Mouse (Mus musculus) G1E (cell line): ENCODE results near the gene Tm2d1.

ENCODE experiments used
- CTCF ChIP-seq: IDR thresholded peaks from 2 replicates; pipeline ENCODE4 v1.5.1; 2012; ENCODE audit warnings: low read depth, low read length, inconsistent platforms, mixed read lengths
- GATA1 ChIP-seq: IDR thresholded peaks from 2 replicates; pipeline ENCODE4 v1.6.1; 2012; ENCODE audit warnings: borderline replicate concordance, low read length, inconsistent platforms, mixed read lengths
- POLR2AphosphoS5 ChIP-seq: IDR thresholded peaks from 2 replicates; pipeline ENCODE4 v1.6.1; 2012; ENCODE audit warnings: low read depth, low read length, inconsistent platforms; ENCODE audit not compliant: insufficient replicate concordance
- TAL1 ChIP-seq: conservative IDR thresholded peaks from 2 replicates; pipeline ENCODE4 v1.6.1; 2012; ENCODE audit warnings: low read depth, low read length, inconsistent platforms, mixed read lengths

DNA sequence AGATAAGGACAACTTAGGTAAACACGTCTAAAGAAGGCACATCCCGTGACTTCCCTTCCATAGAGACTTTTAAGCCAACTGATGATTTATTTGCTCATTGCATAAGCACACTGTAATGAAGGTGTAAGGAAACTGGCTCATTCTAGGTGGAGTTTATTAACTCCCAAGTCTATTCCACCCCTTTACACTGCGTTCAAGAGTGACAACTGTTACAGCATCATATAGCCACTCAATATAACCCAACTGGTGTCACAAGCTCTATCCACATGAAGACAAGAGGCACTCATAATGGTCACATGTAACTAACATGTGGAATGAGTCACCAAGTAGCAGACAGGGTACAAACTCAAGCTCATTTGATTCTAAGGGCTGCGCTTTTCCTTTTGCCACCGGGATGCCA lies 34.5 kb downstream of the Tm2d1 start:
- TF ChIP-seq CTCF (no peak), POLR2AphosphoS5 (no peak), TAL1 (no peak), GATA1 (no peak)
